Mouse (Mus musculus): Measurements from ENCODE around the gene Wrb.

DNA sequence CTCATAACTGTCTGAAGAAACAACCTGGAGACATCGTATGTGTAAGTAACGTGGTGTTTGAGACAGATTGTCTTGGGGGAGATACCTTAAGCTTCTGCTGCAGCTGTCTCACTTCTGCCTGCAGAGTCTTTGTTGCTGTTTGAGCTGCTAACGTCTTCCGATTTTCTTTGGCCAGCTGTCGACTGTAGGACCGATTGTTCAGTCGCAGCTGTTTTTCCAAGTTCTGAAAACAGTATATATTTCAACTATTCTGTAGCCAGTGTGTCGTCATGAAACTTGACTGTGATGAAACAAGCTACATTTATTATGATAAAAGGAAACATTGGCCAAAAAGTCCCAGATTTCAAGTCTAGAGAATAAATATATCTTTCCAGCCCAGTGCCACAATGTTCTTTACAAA lies 28.4 kb downstream of the Wrb start:
- no peak for TF ChIP-seq CTCF (IDR thresholded peaks at IDR 0.05; ENCODE audit: borderline replicate concordance, control insufficient read depth, extremely low read depth, insufficient read depth, low read length, poor library complexity)
- no peak for TF ChIP-seq POLR2A (IDR thresholded peaks at IDR 0.05; ENCODE audit: control insufficient read depth, extremely low read depth, insufficient read depth, low read length, poor library complexity)
